Mouse (Mus musculus) adipocyte (in vitro differentiated cells): ENCODE measurements at regions not wholly inside any gene's neighbourhood (a gene's known extent, or its start where the extent isn't known, plus 50 kb on each side); places are given as distances from the start of the nearest gene placed in this dataset.
A peak's percentile ranks its signal among the peaks of the same experiment; 100 is the strongest.

Source experiments
- DNase-seq: peaks from one replicate; pipeline ENCODE4 v3.0.0-alpha.2; 2016; ENCODE audit warnings: low spot score

- no peak for DNase-seq
Measured at GRCm38 (mm10) chr2:45859901-45860331, 742.7 kb upstream of the Zeb2 start.

DNA sequence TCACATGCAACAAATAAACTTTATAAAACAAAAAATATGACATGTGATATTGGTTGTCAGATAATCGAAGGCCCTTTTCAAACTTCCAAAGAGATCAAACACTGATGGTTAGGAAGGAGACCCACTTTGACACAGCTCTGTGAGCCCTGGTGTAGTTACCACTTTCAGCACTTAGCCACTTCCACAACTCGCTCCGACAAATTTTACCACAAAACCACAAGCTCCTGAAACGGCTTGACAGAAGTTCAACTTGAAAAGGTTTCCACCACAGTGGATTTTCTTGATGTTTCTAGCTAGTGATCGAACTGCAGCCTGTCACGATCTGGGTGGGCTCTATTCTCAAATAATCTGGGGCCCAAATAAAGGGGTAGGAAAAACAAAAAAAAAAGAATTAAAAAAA is 742.2 kb upstream of the Zeb2 start:
- DNase-seq: no peak

DNA sequence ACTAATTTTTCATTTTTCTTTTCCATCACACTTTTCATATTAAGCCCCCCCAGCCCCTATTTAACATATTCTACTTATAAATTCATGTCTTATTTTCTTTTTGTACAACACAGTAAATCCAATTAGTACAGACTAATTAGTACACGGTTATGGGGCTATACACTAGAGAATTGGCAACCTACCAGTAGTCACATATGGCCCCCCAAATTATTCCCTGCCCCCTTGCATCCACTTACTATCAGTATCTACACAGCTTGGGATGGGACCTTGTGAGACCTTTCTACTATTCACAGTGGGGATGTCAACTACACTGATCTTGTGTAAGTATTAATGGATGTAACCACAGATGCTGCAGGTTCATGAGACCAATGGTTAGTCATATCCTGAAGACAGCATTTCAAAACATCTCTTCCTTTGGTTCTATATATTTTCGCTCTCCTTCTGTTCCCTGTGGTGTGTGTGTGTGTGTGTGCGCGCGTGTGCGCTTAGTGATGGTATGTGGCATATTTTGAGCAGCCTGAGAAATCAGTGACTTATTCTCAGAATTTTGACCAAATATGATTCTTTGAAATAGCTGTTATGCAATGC is 732.9 kb upstream of the Zeb2 start:
- DNase-seq: no peak

DNA sequence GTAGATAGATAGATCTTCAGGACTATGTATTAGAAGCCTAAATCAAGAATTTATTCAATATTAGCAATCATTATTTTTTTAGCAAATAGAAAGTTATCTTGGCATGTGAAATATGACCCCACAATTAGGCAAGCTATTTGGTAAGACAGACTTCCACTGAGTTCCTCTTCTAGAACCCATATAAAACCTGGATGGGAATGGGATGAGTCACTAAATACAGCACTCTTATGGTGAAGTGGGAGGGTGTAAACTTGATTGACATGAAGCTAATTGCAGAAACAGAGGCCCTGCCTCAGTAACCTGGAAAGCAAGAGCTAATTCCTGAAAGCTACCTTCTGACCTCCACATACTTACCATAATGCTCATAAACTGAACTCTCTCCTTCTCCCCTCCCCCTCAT is 723.2 kb upstream of the Zeb2 start:
- DNase-seq: no peak

GRCm38 (mm10) chr2:45836546-45837221 is 719.5 kb upstream of the Zeb2 start:
- DNase-seq: no peak

DNA sequence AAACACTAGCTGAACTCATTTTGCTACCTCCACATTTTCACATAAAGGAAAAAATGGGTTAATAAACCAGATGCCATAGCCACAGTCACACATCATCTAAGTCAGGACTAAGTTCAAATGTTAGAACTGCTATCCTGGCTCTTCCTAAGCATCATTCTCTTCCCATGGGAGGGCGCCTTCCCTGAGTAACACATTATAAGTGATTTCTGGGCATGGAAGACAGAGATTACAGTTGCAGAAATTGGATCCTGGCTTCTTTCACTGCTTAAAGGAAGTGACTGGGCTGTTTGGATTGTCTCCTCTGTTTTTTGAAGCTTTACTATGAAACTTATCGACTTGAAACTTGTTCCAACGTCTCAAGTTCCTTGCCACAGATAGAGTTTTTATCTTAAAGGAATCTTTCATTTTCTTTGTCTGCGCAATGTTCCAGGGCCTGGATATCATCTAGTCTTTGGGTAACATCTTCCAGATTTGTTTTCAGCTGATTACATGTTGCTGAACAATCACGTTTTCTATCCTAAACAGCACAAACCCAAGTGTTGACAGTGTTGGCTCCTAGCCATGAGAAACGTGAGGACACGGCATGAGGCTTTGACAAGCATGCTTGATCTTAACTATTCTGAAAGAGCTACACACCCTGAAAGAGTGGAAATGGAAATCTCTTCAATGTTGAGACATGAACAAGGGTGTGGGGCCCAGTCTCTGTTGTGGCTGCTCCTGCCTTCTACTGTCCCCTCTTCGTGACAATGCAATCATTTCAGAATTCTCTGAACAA is 700.9 kb upstream of the Zeb2 start:
- peak; percentile 54 for DNase-seq

DNA sequence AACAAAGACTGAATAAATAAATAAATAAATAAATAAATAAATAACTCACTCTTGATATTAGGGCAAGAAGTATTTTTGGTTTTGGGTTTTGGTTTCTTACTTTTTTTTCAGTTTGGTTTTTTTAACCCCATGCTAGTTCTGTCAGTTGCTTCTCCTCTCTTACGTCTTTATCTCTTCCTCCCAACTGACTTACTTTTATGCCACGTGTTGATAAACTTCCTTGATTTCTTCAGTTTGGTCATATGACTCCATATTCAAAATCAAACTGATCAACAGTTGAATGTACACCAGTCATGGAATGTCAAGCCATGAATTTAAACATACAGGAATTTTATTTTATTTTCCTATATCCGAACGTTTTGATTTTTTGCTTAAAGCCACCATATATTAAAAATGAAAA is 697.5 kb upstream of the Zeb2 start:
- DNase-seq: no peak

DNA sequence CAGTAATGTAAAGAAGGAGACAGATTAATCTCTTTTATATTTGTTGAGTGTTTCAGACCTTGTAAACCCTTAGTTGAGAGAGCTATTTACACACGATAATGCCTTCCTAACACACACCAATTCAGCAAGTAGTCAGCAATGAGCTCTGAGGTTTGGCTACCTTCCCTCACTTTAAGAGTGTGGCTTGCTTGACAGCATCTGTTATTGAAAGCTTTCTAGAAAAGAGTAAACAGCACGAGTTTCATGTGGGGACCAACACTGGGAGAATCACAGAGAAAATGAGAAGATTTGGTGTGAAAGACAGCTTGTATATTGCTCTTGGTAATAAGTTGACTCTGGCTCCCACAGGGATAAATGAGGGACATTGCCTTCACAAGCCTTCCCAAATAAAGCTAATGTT is 688.1 kb upstream of the Zeb2 start:
- DNase-seq: peak; percentile 39

GRCm38 (mm10) chr2:45800131-45800530 is 682.9 kb upstream of the Zeb2 start:
- DNase-seq: no peak

GRCm38 (mm10) chr2:45793561-45793960 is 676.4 kb upstream of the Zeb2 start:
- no peak for DNase-seq

GRCm38 (mm10) chr2:45789739-45790138 is 672.5 kb upstream of the Zeb2 start:
- no peak for DNase-seq

GRCm38 (mm10) chr2:45787732-45788390 is 670.7 kb upstream of the Zeb2 start:
- no peak for DNase-seq

DNA sequence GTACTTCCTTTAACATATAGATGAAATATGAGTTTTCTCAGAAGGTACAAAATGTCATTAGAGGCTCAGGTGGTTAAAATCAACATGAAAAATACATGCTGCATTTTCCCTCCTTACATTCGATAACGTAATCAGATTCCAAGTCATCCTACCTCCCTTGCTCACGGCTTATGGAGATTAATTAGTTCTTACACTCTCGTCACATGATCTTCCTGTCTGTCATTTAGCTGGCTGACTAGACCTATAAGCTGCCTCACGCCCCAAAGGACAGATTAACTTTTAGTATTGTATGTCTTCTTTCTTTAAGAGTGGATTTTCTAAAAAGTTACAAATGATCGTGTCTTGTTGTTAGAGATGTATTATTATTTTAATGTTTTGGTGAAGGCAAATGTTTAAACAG is 669.6 kb upstream of the Zeb2 start:
- no peak for DNase-seq

- no peak for DNase-seq
Measured at GRCm38 (mm10) chr2:45785684-45786083, 668.5 kb upstream of the Zeb2 start.

DNA sequence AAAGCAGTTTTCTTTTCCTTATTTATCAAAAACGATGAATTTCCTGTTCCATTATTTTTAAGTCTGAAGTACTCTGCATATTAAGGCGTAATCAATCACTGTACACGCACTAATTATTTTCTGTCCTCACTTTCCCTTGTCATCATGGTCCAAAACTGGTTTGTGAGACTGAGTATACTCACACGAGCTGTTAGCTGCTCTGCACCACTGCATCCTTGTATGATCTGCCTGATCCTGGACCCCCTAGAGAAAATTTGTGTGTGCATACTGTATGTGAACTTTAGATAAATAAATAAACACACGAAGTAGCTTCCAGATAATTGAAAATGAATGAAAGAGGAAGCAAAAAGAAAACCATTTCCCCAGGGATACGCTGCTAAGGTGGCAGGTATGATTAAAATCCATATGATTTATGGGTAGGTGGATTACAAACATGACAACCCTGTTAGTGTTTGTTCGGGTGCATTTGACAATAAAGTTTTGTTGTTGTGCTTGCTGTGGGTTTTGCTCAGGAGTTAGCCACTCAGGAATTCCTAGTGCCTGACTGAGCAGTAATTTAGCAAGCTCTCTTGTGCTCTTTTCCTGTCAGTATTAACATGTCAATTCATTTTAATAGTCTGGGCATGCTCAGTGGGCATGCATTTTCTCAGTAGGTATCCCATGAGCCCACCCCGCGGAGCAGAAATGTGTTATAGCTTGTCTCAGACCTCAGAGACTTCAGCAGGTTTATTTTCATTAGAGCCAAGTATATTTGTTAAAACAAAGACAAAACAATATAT is 666.6 kb upstream of the Zeb2 start:
- DNase-seq: no peak

- no peak for DNase-seq
Measured at GRCm38 (mm10) chr2:45777466-45777865, 660.3 kb upstream of the Zeb2 start.

DNA sequence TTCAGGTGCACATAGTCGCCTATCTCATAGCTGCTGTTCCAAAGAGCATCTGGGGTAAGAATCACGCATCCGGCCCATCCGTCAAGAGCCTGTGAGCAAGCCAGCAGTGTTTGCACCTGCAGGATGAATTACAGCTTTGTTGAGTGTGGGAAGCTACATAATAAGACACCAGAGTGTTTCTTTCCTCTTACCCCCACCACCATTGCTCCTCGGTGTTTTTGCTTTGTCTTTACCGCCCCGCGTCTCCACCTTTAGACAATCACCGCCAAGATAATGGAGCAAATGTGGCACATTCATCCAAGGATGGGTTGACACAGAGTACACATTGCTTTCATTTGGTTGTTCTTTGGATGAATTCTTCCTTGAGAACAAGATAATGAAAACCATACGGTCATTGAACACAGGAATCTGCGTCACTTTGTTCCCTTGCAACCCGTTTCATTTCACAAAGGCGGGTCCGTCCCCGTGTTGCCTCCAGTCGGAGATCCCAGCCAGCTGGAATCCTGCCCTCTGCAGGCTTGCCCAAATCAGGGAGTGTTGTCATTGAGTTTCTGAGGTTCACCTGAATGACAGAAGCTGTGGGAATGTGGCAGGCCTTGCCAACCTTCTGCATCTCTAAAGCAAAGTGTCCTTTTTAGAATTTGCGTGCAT is 659.4 kb upstream of the Zeb2 start:
- peak; percentile 50 for DNase-seq

- peak; percentile 65 for DNase-seq
Measured at GRCm38 (mm10) chr2:45775691-45776090, 658.5 kb upstream of the Zeb2 start.

GRCm38 (mm10) chr2:45774416-45774815 is 657.2 kb upstream of the Zeb2 start:
- DNase-seq: no peak

DNA sequence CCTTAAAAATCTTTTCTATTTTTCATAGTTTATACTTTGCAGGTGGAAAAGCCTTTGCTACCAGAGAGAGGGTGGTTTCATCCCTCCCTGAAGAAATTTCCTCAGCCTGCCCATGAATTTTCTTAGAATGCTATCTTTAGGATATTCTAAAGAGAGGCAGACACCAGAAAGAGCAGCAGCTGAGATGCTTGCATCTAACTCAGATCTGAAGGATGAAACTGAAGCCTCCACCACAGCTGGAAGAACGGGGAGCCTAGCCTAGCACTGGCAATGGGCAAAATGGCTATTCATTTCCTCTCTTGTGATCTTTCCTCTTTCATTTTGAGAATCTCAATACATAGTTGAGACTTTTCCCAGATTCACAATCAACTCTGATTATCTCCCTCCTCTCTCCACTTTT is 640.0 kb upstream of the Zeb2 start:
- no peak for DNase-seq

DNA sequence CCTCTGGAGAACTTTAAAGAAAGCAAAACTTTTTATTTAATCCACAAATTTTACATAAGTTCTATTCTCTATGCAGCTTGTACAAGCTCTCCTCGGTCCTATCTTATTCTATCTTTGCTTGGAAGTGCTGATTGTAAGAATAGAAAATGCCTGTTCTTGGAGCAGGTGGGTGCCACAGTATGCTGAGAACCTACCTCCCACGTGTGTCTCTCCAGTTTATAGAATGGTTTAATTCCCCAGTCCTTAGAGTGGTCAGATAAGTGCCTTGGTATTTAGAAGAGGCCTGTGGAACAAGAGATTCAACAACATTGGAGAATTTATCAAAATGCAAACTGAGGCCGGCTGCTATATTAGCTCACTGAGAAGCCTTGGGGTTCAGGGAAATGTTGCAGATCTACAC is 639.2 kb upstream of the Zeb2 start:
- DNase-seq: no peak

GRCm38 (mm10) chr2:45751746-45752145 is 634.6 kb upstream of the Zeb2 start:
- DNase-seq: no peak
